Mouse (Mus musculus) hindbrain, postnatal 0 days (tissue): ENCODE measurements around the gene Ttf2. TPM values are rescaled to one million over a fixed set of nuclear protein-coding genes. Genes with fewer than 3 reads are reported as not detected.

Source experiments
- ATAC-seq: fragments of 200-750 bp; cut with Nextera tagmentation; 2 replicates; pipeline ENCODE4 v1.8.0; 2017; ENCODE audit warnings: mild to moderate bottlenecking, moderate TSS enrichment, moderate library complexity
- DNase-seq: peaks from one replicate; pipeline ENCODE4 v3.0.0-alpha.2; 2015; ENCODE audit warnings: low spot score
- H3K27ac ChIP-seq: fragments of 300-500 bp; sonication (generic); 2 replicates; pipeline ENCODE4 v1.5.1; 2014; ENCODE audit warnings: mild to moderate bottlenecking
- H3K27me3 ChIP-seq: fragments of 300-500 bp; sonication (generic); 2 replicates; pipeline ENCODE4 v1.6.1; 2014; ENCODE audit warnings: low read length, mixed read lengths; ENCODE audit not compliant: insufficient read depth
- H3K36me3 ChIP-seq: fragments of 300-500 bp; sonication (generic); 2 replicates; pipeline ENCODE4 v1.6.1; 2014; ENCODE audit warnings: low read length, mixed read lengths; ENCODE audit not compliant: insufficient read depth
- H3K4me1 ChIP-seq: fragments of 300-500 bp; sonication (generic); 2 replicates; pipeline ENCODE4 v1.6.1; 2014; ENCODE audit warnings: antibody characterized with exemption, low read length, mixed read lengths; ENCODE audit not compliant: insufficient read depth
- H3K4me2 ChIP-seq: fragments of 300-500 bp; sonication (generic); 2 replicates; pipeline ENCODE4 v1.6.1; 2014; ENCODE audit warnings: low read depth, mild to moderate bottlenecking, low read length, moderate library complexity, mixed read lengths
- H3K4me3 ChIP-seq: fragments of 300-500 bp; sonication (generic); 2 replicates; pipeline ENCODE4 v1.5.1; 2014; ENCODE audit warnings: low read length
- H3K9ac ChIP-seq: fragments of 300-500 bp; sonication (generic); replicated peaks from 2 replicates; pipeline ENCODE4 v1.6.1; 2014; ENCODE audit warnings: mild to moderate bottlenecking, low read length, moderate library complexity, mixed read lengths
- H3K9me3 ChIP-seq: fragments of 300-500 bp; sonication (generic); 2 replicates; pipeline ENCODE4 v1.6.1; 2016; ENCODE audit warnings: low read length, mixed read lengths
- CTCF ChIP-seq: IDR thresholded peaks from 2 replicates; pipeline ENCODE4 v1.5.1; 2016; ENCODE audit warnings: antibody characterized with exemption, control low read depth, low read depth
- WGBS: fragments of 180-500 bp; shearing (Covaris S2); extraction: QIAGEN DNeasy Blood & Tissue Kit; methylation state at CpG from one replicate; pipeline ENCODE4 v1.1.7; 2014; 5-methylcytosine and 5-hydroxymethylcytosine counted together
- polyA plus RNA-seq: library from polyadenylated mRNA; unstranded; fragments of >200 nt; fragmentation: Nextera tagmentation; extraction: Ambion mirVana; gene quantifications from 2 replicates; pipeline ENCODE4 v1.2.1, GENCODE M21; 2015
- total RNA-seq: library from RNA; depleted of rRNA; stranded (reverse); fragments of >200 nt; gene quantifications from 2 replicates; pipeline ENCODE4 v1.2.3, GENCODE M21; 2014

Gene Ttf2
- total and polyA plus RNA-seq, 2 experiments from 2014 or later = 3.3 to 8.4 TPM

GRCm38 (mm10) chr3:100931332-100932076 is 38.0 kb downstream of the Ttf2 start:
- peaks cover 22% of the 10 kb centered on the region for H3K36me3 ChIP-seq
- WGBS = 94% methylated on average over 23 of the region's 23 CpGs
- no peak overlapping the region for H3K4me3 ChIP-seq

GRCm38 (mm10) chr3:100925176-100925575 is 44.3 kb downstream of the Ttf2 start:
- no peaks in the 10 kb centered on the region for H3K27me3 ChIP-seq
- no peak for TF ChIP-seq CTCF
- H3K4me2 ChIP-seq = no peak overlapping the region
- peaks cover 13% of the 10 kb centered on the region; the same call in 1 of the 2 replicates for H3K4me1 ChIP-seq
- no peak overlapping the region for H3K9ac ChIP-seq
- no peaks in the 10 kb centered on the region for H3K9me3 ChIP-seq
- DNase-seq = no peak
- WGBS = 84% methylated on average over 16 of the region's 16 CpGs
- no peak overlapping the region for H3K4me3 ChIP-seq
- peaks cover 16% of the 10 kb centered on the region; the same call in 1 of the 2 replicates for H3K36me3 ChIP-seq
- no peak for ATAC-seq
- H3K27ac ChIP-seq = no peak overlapping the region

More at GRCm38 (mm10) chr3:100931332-100932076, 38.0 kb downstream of the Ttf2 start:
- H3K9me3 ChIP-seq = no peaks in the 10 kb centered on the region
- no peak overlapping the region for H3K4me2 ChIP-seq
- TF ChIP-seq CTCF = no peak
- no peaks in the 10 kb centered on the region for H3K27me3 ChIP-seq
- H3K27ac ChIP-seq = no peak overlapping the region
- DNase-seq (no peak), ATAC-seq (no peak)
- no peak overlapping the region for H3K9ac ChIP-seq
- H3K4me1 ChIP-seq = no peaks in the 10 kb centered on the region

- H3K27ac ChIP-seq = no peak overlapping the region
- ATAC-seq = no peak
- WGBS = 58% methylated on average over 6 of the region's 6 CpGs
- peaks cover 16% of the 10 kb centered on the region; the same call in 1 of the 2 replicates for H3K36me3 ChIP-seq
- no peaks in the 10 kb centered on the region for H3K9me3 ChIP-seq
- H3K4me3 ChIP-seq = no peak overlapping the region
- H3K27me3 ChIP-seq = no peaks in the 10 kb centered on the region
- no peak for TF ChIP-seq CTCF
- no peak overlapping the region for H3K9ac ChIP-seq
- H3K4me1 ChIP-seq = peaks cover 13% of the 10 kb centered on the region; the same call in 1 of the 2 replicates
- H3K4me2 ChIP-seq = no peak overlapping the region
- DNase-seq = no peak
Measured at GRCm38 (mm10) chr3:100924065-100924732, 45.3 kb downstream of the Ttf2 start.

DNA sequence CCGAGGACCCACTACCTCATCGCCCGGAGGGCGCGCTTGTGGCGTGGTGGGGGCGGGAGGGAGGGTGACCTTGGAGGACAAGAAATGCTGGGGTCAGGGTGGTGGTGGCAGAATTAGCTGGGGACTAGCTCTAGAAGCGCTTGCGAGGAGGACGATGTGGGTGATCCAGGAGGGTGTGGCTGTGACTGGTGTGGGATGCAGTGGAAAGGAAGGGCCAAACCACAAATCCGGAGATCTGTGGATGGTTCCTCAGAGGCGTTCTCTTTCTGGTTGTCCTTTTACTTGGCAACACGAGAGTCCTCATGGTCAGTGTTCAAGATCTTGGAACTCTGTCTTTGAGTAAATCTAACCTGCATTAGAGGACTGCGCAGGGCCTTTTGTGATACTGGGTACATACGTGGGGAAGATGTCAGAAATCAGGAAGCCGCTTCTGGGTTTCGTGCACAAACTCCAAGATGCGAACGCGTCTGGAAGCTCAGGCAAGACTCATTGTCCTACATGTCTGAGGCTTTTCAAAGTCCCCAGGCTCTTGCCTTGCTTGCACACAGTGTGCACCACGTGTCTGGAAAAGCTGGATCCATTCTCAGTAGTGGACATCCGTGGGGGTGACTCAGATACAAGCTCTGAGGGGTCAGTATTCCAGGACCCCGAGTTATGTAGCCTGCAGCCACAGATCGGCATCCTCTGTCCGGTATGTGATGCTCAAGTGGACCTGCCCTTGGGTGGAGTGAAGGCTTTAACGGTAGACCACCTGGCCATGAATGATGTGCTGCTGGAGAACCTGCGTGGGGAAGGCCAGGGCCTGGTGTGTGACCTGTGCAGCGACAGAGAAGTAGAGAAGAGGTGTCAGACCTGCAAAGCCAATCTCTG is 46.7 kb downstream of the Ttf2 start:
- H3K9ac ChIP-seq = peak overlapping the region; percentile 72
- H3K27me3 ChIP-seq = no peaks in the 10 kb centered on the region
- peak overlapping the region; percentile 87 for H3K27ac ChIP-seq
- DNase-seq (peak; percentile 19), ATAC-seq (peak; percentile 65)
- peaks cover 13% of the 10 kb centered on the region; the same call in 1 of the 2 replicates for H3K4me1 ChIP-seq
- H3K4me3 ChIP-seq = peak overlapping the region; percentile 48
- no peak for TF ChIP-seq CTCF
- 35% methylated on average over 28 of the region's 28 CpGs for WGBS
- peak overlapping the region; percentile 74 for H3K4me2 ChIP-seq
- H3K9me3 ChIP-seq = no peaks in the 10 kb centered on the region
- H3K36me3 ChIP-seq = 0 out of 2 replicates have a peak, but pooled peaks cover 7% of the 10 kb centered on the region

DNA sequence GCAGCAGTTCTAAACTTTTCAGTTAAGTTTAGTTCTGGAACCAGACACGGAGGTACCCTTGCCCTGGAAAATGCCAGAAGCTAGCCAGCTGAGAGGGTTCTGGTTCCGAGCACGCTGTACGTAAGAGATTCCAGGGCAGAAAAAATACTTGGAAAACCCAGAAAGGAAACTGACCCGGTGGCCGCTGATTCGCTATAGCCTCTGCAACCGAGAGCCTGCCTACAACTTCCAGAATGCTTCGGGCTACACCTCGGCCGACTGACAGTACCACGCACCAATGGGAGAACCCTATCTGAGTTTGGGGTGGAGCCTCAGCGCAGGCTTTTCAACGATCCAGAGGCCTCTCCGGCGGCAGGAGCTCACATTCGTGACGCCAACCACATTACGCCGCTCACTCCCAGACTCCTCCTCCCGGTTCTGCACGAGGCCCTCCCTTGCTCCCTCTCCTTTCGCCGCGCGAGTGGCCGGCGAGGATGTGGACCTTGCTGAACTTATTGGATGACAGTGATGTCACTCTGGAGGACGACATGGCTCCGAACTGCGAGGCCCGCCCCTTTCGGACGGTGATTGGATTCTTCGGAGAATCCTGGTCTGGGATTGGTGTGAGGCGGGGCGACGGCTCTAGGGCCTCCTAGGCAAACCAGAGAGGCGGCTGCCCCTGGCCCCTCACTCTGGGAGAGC is 47.5 kb downstream of the Ttf2 start, which contains the start of gene Trim45:
Gene Trim45, plus strand, starts transcription at position 378 of the 681 bp plus-strand sequence.
- Histone ChIP-seq H3K4me3 (peak within 1 kb of the TSS; percentile 48), H3K4me1 (peaks cover 13% of the 10 kb centered on the region; the same call in 1 of the 2 replicates), H3K4me2 (peak within 1 kb of the TSS; percentile 74), H3K9me3 (no peaks in the 10 kb centered on the region), H3K27me3 (no peaks in the 10 kb centered on the region), H3K27ac (peak within 1 kb of the TSS; percentile 87), H3K36me3 (0 out of 2 replicates have a peak, but pooled peaks cover 7% of the 10 kb centered on the region), H3K9ac (peak within 1 kb of the TSS; percentile 72)
- under 1% methylated on average over 39 of the region's 39 CpGs for WGBS
- peak; percentile 99 for DNase-seq
- ATAC-seq = peak; percentile 99
- TF ChIP-seq CTCF = no peak

DNA sequence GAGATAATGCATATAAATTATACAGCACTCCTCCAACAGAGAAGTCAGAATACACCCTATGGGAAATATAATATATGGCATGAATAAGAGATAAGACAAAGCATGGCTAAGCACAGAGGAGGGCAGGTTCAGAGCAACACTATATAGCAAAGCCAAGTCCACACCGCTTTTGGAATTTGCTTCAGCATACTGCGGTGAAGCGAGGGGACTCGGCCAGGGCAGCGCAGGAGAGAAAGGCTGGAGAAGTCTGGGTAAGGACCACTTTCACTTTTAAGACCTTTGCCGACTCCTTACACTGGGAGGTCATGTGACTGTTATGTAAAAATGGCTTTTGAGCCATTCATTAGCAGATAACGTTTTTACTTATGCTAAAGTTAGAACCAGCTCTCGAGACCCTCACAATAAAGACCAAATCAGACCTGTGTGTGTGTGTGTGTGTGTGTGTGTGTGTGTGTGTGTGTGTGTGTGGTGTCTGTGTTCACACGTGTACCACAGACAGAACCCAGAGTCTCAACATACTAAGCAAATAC is 48.8 kb downstream of the Ttf2 start:
- Histone ChIP-seq H3K27ac (no peak overlapping the region), H3K9me3 (no peaks in the 10 kb centered on the region), H3K4me1 (peaks cover 13% of the 10 kb centered on the region; the same call in 1 of the 2 replicates), H3K36me3 (0 out of 2 replicates have a peak, but pooled peaks cover 3% of the 10 kb centered on the region), H3K4me3 (no peak overlapping the region), H3K27me3 (no peaks in the 10 kb centered on the region), H3K4me2 (no peak overlapping the region), H3K9ac (no peak overlapping the region)
- DNase-seq = no peak
- no peak for ATAC-seq
- TF ChIP-seq CTCF = no peak
- WGBS = 80% methylated on average over 9 of the region's 9 CpGs
